7 mouse cellular contexts compared by ENCODE assay signal in genomic region chr13:26657010-26657611, GRCm38 (mm10).
A peak's percentile ranks its signal among the peaks of the same experiment; 100 is the strongest.
DNase-seq lines count a peak whose midpoint lies in the region; ATAC-seq and TF ChIP-seq lines count a peak whose summit lies in the region.

No protein-coding gene starts in this region.

- TF ChIP-seq CTCF in stomach, postnatal 0 days (IDR thresholded peaks at IDR 0.05; ENCODE audit: low read depth): no peak

- 27% methylated on average over 1 of the region's 1 CpGs for WGBS in forebrain, embryonic 14.5 days
- 52% methylated on average over 1 of the region's 1 CpGs for WGBS in stomach, postnatal 0 days

- H3K9me3 ChIP-seq in forebrain, embryonic 14.5 days (replicated peaks; ENCODE audit: control insufficient read depth, low read length): no peaks in the 10 kb centered on the region
- H3K9me3 ChIP-seq in stomach, postnatal 0 days (ENCODE audit: control insufficient read depth, low read length): no peaks in the 10 kb centered on the region

- H3K4me2 ChIP-seq in forebrain, embryonic 14.5 days (ENCODE audit: low read length): no peak overlapping the region
- H3K4me2 ChIP-seq in stomach, postnatal 0 days (replicated peaks; ENCODE audit: low read depth): no peak overlapping the region

- no peaks in the 10 kb centered on the region for H3K27me3 ChIP-seq in forebrain, embryonic 14.5 days (replicated peaks; ENCODE audit: control insufficient read depth, insufficient read depth, low read length)
- H3K27me3 ChIP-seq in stomach, postnatal 0 days (ENCODE audit: control insufficient read depth, insufficient read depth, low read length): no peaks in the 10 kb centered on the region

- H3K4me1 ChIP-seq in forebrain, embryonic 14.5 days (ENCODE audit: control insufficient read depth, insufficient read depth, low read length): peaks cover 6% of the 10 kb centered on the region; the same call in 1 of the 2 replicates
- no peaks in the 10 kb centered on the region for H3K4me1 ChIP-seq in stomach, postnatal 0 days (replicated peaks; ENCODE audit: control insufficient read depth, insufficient read depth)

- ATAC-seq in forebrain, embryonic 14.5 days: peak; percentile 95
- no peak for ATAC-seq in stomach, postnatal 0 days (ENCODE audit: low FRiP score, low TSS enrichment)

- no peaks in the 10 kb centered on the region for H3K36me3 ChIP-seq in forebrain, embryonic 14.5 days (ENCODE audit: control insufficient read depth, insufficient read depth, low read length)
- no peaks in the 10 kb centered on the region for H3K36me3 ChIP-seq in stomach, postnatal 0 days (ENCODE audit: control insufficient read depth, insufficient read depth, low read length)

- TF ChIP-seq EP300 in stomach, postnatal 0 days (optimal IDR thresholded peaks at IDR 0.05): no peak

- H3K27ac ChIP-seq in forebrain, embryonic 14.5 days (ENCODE audit: low read depth, low read length): peak overlapping the region; percentile 68
- no peak overlapping the region for H3K27ac ChIP-seq in stomach, postnatal 0 days (replicated peaks)

- no peak overlapping the region for H3K4me3 ChIP-seq in forebrain, embryonic 14.5 days (ENCODE audit: low read depth, low read length)
- H3K4me3 ChIP-seq in stomach, postnatal 0 days (ENCODE audit: low read depth, low read length): no peak overlapping the region

- peak; percentile 43 for DNase-seq in NIH3T3 (ENCODE audit: low read depth)
- peak; percentile 54 for DNase-seq in brain, adult 2 months (ENCODE audit: low read depth, low spot score)
- DNase-seq in forebrain, embryonic 14.5 days (ENCODE audit: low spot score): peak; percentile 95
- peak; percentile 27 to 52 for DNase-seq in layer of hippocampus, postnatal 10 days (ENCODE audit: low spot score in 2 of 2)
- DNase-seq in gastrocnemius, postnatal 10 days: no peak
- no peak for DNase-seq in kidney, postnatal 36 days
- no peak for DNase-seq in stomach, postnatal 0 days (ENCODE audit: low spot score)

- no peak overlapping the region for H3K9ac ChIP-seq in forebrain, embryonic 14.5 days (ENCODE audit: low read length)
- H3K9ac ChIP-seq in stomach, postnatal 0 days (ENCODE audit: low read length): no peak overlapping the region

Comparison
In these comparisons a context has a peak if more than half of its experiments do, and no peak if none do; other contexts are left out.
1. DNase-seq: peak in NIH3T3 (single experiment), brain, adult 2 months (single experiment), forebrain, embryonic 14.5 days (single experiment) and layer of hippocampus, postnatal 10 days (2 of 2); none in gastrocnemius, postnatal 10 days (single experiment), kidney, postnatal 36 days (0 of 2) and stomach, postnatal 0 days (single experiment).